Mouse (Mus musculus) heart, adult 2 months (tissue): ENCODE results near the gene Scarf1. TPM values are rescaled to one million over a fixed set of nuclear protein-coding genes. Genes with fewer than 3 reads are reported as not detected.

Experiments used
- DNase-seq, 2 experiments: peaks; one replicate each; pipeline ENCODE4 v3.0.0; 2021
- H3K27ac ChIP-seq: fragments of 200-600 bp; 2 replicates; pipeline ENCODE4 v1.8.1; 2022
- H3K27me3 ChIP-seq: fragments of 200-500 bp; 2 replicates; pipeline ENCODE4 v1.6.1; 2012; ENCODE audit warnings: mild to moderate bottlenecking, low read length, inconsistent platforms, mixed read lengths; ENCODE audit not compliant: control insufficient read depth, insufficient read depth
- H3K36me3 ChIP-seq: fragments of 200-500 bp; 2 replicates; pipeline ENCODE4 v1.6.1; 2012; ENCODE audit warnings: low read length, inconsistent platforms; ENCODE audit not compliant: control insufficient read depth, insufficient read depth
- H3K4me1 ChIP-seq: fragments of 200-500 bp; 2 replicates; pipeline ENCODE4 v1.6.1; 2011; ENCODE audit warnings: low read length; ENCODE audit not compliant: control insufficient read depth, insufficient read depth
- H3K4me3 ChIP-seq: fragments of 200-600 bp; 2 replicates; pipeline ENCODE4 v1.8.1; 2022
- H3K79me2 ChIP-seq: fragments of 200-500 bp; replicated peaks from 2 replicates; pipeline ENCODE4 v1.6.1; 2012; ENCODE audit warnings: mild to moderate bottlenecking, inconsistent platforms, low read length, moderate library complexity, mixed read lengths; ENCODE audit not compliant: control insufficient read depth, insufficient read depth
- H3K9ac ChIP-seq: fragments of 200-500 bp; 2 replicates; pipeline ENCODE4 v1.6.1; 2012; ENCODE audit warnings: low read depth, mild to moderate bottlenecking, control low read depth, inconsistent platforms, low read length, mixed read lengths
- CTCF ChIP-seq: fragments of 200-600 bp; IDR thresholded peaks from 2 replicates; pipeline ENCODE4 v1.8.1; 2022; ENCODE audit warnings: antibody characterized with exemption, mild to moderate bottlenecking, moderate library complexity
- EP300 ChIP-seq: fragments of 200-500 bp; IDR thresholded peaks from 2 replicates; pipeline ENCODE4 v1.6.1; 2011; ENCODE audit warnings: low read depth, low read length, control low read depth; ENCODE audit not compliant: insufficient read depth
- POLR2A ChIP-seq: fragments of 200-500 bp; IDR thresholded peaks from 2 replicates; pipeline ENCODE4 v1.6.1; 2011; ENCODE audit warnings: mild to moderate bottlenecking, low read depth, low read length, control low read depth; ENCODE audit not compliant: insufficient read depth
- WGBS: fragments of 180-500 bp; shearing (Covaris S2); methylation state at CpG from one replicate; pipeline ENCODE4 v1.1.7; 2018; 5-methylcytosine and 5-hydroxymethylcytosine counted together
- intact Hi-C: fragments of 180-260 bp; cut with DNase I; formaldehyde crosslinking; loops from one replicate; pipeline ENCODE4 v1.15.1; 2025
- long read RNA-seq: library from polyadenylated mRNA; stranded (forward); transcript quantifications from one replicate; pipeline ENCODE4 v2.0.0, GENCODE M21; 2021
- polyA plus RNA-seq: library from polyadenylated mRNA; depleted of rRNA; stranded (reverse); fragments of >200 nt; gene quantifications from 2 replicates; pipeline ENCODE4 v1.2.3, GENCODE M21; 2012; rRNA removed
- total RNA-seq, 2 experiments: library from RNA; stranded (reverse); gene quantifications; 2 replicates each; pipeline ENCODE4 v1.2.3; 2021

Gene Scarf1
- 1 to 10 TPM; 7.6 to 8.5 TPM for total RNA-seq
- 18.1 and 21.6 TPM in 2 replicates for polyA plus RNA-seq
- long read RNA-seq, transcript Scarf1-201 (11 exons, 2,887 nt), result major isoform, 9 of 13 reads
- long read RNA-seq, partial matches to known transcripts, result 4 of 13 reads
- long read RNA-seq, other reads (novel, unspliced or antisense), result 0 of 13 reads

DNA sequence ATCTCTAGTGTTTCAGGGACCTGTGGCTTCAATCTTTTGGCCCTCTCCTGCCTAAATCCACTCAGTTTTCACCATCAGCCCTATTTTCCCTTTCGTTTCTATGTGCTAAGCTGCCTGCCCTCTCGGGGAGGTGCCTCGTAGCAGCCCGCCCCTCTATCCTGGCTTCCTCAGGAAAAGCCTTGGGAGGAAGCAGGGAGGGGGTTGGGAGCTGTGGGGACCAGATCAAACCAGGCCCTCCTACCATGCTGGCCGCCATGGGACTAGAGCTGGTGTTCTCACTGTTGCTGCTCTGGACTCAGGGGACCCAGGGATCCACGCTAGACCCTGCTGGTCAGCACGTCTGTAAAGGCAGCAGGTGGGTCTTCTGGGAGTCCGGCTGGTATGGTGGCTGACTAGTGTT, at the start of gene Scarf1:
TSS of gene Scarf1 (plus strand) at position 205 of the 400 bp plus-strand sequence.
- TF ChIP-seq EP300 (peak; percentile 44; the same call in 1 of the 2 replicates), POLR2A (peak; percentile 88), CTCF (no peak)
- 44% methylated on average over 8 of the region's 8 CpGs for WGBS
- peak; percentile 73 to 81 for DNase-seq
- Histone ChIP-seq H3K27me3 (no peaks in the 10 kb centered on the region), H3K4me3 (peak within 1 kb of the TSS; percentile 57), H3K27ac (peak within 1 kb of the TSS; percentile 88), H3K36me3 (peaks cover 8% of the 10 kb centered on the region), H3K4me1 (peaks cover 17% of the 10 kb centered on the region), H3K79me2 (no peaks in the 10 kb centered on the region; the same call in 1 of the 2 replicates), H3K9ac (peak within 1 kb of the TSS; percentile 72)
- intact Hi-C loops, result loop anchor here (2.0 to 5.0 kb wide), 2 partner anchors 17 to 111 kb away; partner anchors contain the start of gene Slc43a2

DNA sequence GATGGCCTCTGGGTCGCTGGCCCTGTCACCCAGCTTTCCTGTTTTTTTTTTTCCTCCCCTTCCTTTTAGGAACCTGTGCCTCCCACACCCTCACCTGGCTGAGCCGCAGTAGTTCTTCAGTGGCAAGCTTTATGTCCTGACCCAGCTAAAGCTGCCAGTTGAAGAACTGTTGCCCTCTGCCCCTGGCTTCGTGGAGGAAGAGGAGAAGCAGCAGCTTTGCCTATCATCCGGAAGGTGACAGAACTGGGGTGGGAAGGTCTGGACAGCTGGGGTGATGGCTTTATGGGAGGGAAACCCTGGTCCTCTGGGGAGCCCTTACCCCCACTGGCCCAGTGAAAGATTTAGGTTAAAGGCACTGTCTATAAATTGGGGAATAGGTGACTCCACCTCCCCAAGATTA, 49.7 kb upstream of the Scarf1 start:
- intact Hi-C loops, result loop anchor here (5.0 kb wide), 2 partner anchors 109 to 631 kb away; partner anchors contain the start of gene Mnt
- Histone ChIP-seq H3K9ac (peak overlapping the region; percentile 10; the same call in 1 of the 2 replicates), H3K4me3 (peak overlapping the region; percentile 33), H3K27me3 (no peaks in the 10 kb centered on the region), H3K27ac (peak overlapping the region; percentile 97), H3K79me2 (no peaks in the 10 kb centered on the region), H3K36me3 (peaks cover 28% of the 10 kb centered on the region), H3K4me1 (peaks cover 20% of the 10 kb centered on the region)
- DNase-seq, result peak in 1 of 2 experiments; percentile 24
- TF ChIP-seq POLR2A, result no peak
- 48% methylated on average over 4 of the region's 4 CpGs for WGBS

DNA sequence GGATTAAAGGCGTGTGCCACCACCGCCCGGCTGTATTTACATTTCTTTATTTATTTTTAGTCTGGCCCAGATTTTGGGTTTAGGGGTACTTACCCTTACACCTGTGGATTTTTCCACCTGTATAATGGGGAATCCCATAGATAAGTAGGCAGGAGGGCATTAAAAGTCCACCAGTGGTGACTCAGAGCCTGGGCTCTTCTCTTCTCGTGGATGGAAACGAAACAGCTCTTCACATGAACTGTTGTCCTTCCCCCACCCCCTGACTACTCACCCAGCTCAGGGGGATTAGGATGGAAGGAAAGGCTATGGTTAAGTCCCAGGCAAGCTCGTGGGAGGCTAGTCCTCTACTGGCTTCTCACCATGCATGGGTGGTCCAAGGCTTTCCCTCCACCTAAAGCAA, 48.9 kb upstream of the Scarf1 start:
- H3K27ac ChIP-seq, result no peak overlapping the region
- intact Hi-C loops, result loop anchor here (5.0 kb wide), 2 partner anchors 108 to 632 kb away; partner anchors contain the start of gene Mnt
- no peak overlapping the region for H3K4me3 ChIP-seq
- H3K36me3 ChIP-seq, result peaks cover 25% of the 10 kb centered on the region
- H3K79me2 ChIP-seq, result no peaks in the 10 kb centered on the region
- WGBS, result 76% methylated on average over 6 of the region's 6 CpGs
- no peaks in the 10 kb centered on the region for H3K27me3 ChIP-seq
- no peak overlapping the region for H3K9ac ChIP-seq
- H3K4me1 ChIP-seq, result peaks cover 13% of the 10 kb centered on the region
- TF ChIP-seq EP300 (no peak), POLR2A (no peak), CTCF (no peak)
- no peak for DNase-seq

DNA sequence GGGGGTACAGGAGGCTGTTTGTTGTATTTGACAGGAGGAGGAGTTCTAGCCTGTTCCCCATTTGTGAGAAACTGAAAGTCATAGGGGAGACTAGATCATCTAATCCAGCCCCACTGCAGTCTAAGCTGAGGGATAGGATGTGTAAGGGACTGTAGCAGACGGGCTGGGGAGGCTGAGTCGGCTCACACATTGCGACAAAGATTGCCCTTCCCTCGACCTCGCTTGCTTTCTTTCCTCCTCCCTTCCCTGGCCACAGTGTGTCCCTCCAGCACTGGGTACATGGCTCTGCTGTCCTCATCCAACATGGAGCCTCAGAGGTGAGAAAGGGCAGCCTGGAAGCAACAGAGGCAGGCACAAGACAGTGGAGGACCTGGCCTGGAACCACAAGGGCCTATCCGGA, 48.3 kb upstream of the Scarf1 start:
- no peak overlapping the region for H3K27ac ChIP-seq
- H3K4me3 ChIP-seq, result no peak overlapping the region
- H3K36me3 ChIP-seq, result peaks cover 20% of the 10 kb centered on the region
- no peak for TF ChIP-seq POLR2A
- TF ChIP-seq CTCF, result no peak
- TF ChIP-seq EP300, result no peak
- peaks cover 7% of the 10 kb centered on the region for H3K4me1 ChIP-seq
- intact Hi-C loops, result no loop called here
- no peak overlapping the region for H3K9ac ChIP-seq
- 73% methylated on average over 6 of the region's 6 CpGs for WGBS
- no peaks in the 10 kb centered on the region for H3K79me2 ChIP-seq
- peak in 1 of 2 experiments; percentile 16 for DNase-seq
- no peaks in the 10 kb centered on the region for H3K27me3 ChIP-seq

DNA sequence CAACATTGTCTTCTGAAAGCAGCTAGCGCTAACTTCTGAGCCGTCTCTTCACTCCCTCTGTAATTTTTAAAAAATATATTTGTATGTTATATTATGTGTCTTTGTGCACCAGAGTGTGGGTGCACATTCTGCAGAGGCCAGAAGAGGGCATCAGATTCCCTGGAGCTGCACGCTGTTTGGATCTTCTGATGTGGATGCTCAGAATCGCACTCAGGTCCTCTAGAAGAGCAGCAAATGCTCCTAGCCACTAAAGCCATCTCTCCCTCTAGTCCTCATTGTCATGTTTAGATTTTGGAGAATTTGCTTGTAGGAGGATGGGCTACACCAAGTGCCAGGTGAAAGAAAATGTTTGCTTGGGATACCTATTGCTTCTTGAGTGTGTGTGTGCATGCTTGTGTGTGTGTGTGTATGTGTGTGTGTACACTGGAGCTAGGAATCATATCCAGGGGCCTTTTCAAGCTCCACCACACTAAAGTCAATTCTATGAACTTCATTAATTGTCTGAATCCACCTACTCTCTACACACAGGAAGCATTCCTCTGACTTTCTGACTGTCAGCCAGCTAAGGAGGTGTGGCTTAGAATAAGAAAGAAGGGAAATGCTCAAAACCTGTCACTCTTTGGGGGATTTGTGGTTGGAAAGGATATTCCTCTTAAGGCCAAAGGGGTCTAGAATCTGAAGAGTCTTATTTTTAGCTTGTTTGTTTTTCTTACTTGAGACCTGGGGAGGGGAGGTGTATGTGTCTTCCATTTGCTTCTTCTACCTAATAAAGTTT, 46.4 kb upstream of the Scarf1 start:
- H3K36me3 ChIP-seq, result peaks cover 20% of the 10 kb centered on the region
- no peak overlapping the region for H3K4me3 ChIP-seq
- intact Hi-C loops, result no loop called here
- TF ChIP-seq EP300, result no peak
- peak; percentile 53 for TF ChIP-seq CTCF
- TF ChIP-seq POLR2A, result peak; percentile 38; the same call in 1 of the 2 replicates
- no peaks in the 10 kb centered on the region for H3K27me3 ChIP-seq
- H3K27ac ChIP-seq, result no peak overlapping the region; the same call in 1 of the 2 replicates
- peaks cover 6% of the 10 kb centered on the region for H3K4me1 ChIP-seq
- H3K9ac ChIP-seq, result no peak overlapping the region
- 96% methylated on average over 4 of the region's 4 CpGs for WGBS
- DNase-seq, result peak in 1 of 2 experiments; percentile 24
- H3K79me2 ChIP-seq, result no peaks in the 10 kb centered on the region
